Mouse (Mus musculus) hindbrain, embryonic 14.5 days (tissue): ENCODE measurements around the gene Rxfp1. TPM values are rescaled to one million over a fixed set of nuclear protein-coding genes. Genes with fewer than 3 reads are reported as not detected.

ENCODE experiments used
- ATAC-seq: fragments of 200-750 bp; cut with Nextera tagmentation; 2 replicates; pipeline ENCODE4 v1.8.0; 2017; ENCODE audit warnings: moderate number of reproducible peaks, mild to moderate bottlenecking, moderate TSS enrichment, moderate library complexity; ENCODE audit not compliant: low FRiP score
- DNase-seq: peaks from one replicate; pipeline ENCODE4 v3.0.0-alpha.2; 2015; ENCODE audit warnings: low spot score
- H3K27ac ChIP-seq: fragments of 300-500 bp; sonication (generic); 2 replicates; pipeline ENCODE4 v1.5.1; 2014; ENCODE audit warnings: mild to moderate bottlenecking, moderate library complexity
- H3K27me3 ChIP-seq: fragments of 300-500 bp; sonication (generic); 2 replicates; pipeline ENCODE4 v1.6.1; 2014; ENCODE audit warnings: mild to moderate bottlenecking, low read length, mixed read lengths; ENCODE audit not compliant: control insufficient read depth, insufficient read depth
- H3K36me3 ChIP-seq: fragments of 300-500 bp; sonication (generic); replicated peaks from 2 replicates; pipeline ENCODE4 v1.6.1; 2014; ENCODE audit not compliant: control insufficient read depth, insufficient read depth
- H3K4me1 ChIP-seq: fragments of 300-500 bp; sonication (generic); replicated peaks from 2 replicates; pipeline ENCODE4 v1.6.1; 2014; ENCODE audit warnings: antibody characterized with exemption, low read length, mixed read lengths; ENCODE audit not compliant: control insufficient read depth, insufficient read depth
- H3K4me2 ChIP-seq: fragments of 300-500 bp; sonication (generic); replicated peaks from 2 replicates; pipeline ENCODE4 v1.6.1; 2014; ENCODE audit warnings: mild to moderate bottlenecking, moderate library complexity
- H3K4me3 ChIP-seq: fragments of 300-500 bp; sonication (generic); replicated peaks from 2 replicates; pipeline ENCODE4 v1.5.1; 2014; ENCODE audit warnings: mild to moderate bottlenecking, low read length
- H3K9ac ChIP-seq: fragments of 300-500 bp; sonication (generic); 2 replicates; pipeline ENCODE4 v1.6.1; 2014
- H3K9me3 ChIP-seq: fragments of 300-500 bp; sonication (generic); 2 replicates; pipeline ENCODE4 v1.6.1; 2016; ENCODE audit warnings: low read length; ENCODE audit not compliant: control insufficient read depth
- WGBS: fragments of 180-500 bp; shearing (Covaris S2); extraction: QIAGEN DNeasy Blood & Tissue Kit; methylation state at CpG from one replicate; pipeline ENCODE4 v1.1.7; 2014; 5-methylcytosine and 5-hydroxymethylcytosine counted together
- polyA plus RNA-seq: library from polyadenylated mRNA; unstranded; fragments of >200 nt; fragmentation: Nextera tagmentation; extraction: Ambion mirVana; gene quantifications from 2 replicates; pipeline ENCODE4 v1.2.1, GENCODE M21; 2014

Gene Rxfp1
- polyA plus RNA-seq = 0.05 and 0.17 TPM in 2 replicates

DNA sequence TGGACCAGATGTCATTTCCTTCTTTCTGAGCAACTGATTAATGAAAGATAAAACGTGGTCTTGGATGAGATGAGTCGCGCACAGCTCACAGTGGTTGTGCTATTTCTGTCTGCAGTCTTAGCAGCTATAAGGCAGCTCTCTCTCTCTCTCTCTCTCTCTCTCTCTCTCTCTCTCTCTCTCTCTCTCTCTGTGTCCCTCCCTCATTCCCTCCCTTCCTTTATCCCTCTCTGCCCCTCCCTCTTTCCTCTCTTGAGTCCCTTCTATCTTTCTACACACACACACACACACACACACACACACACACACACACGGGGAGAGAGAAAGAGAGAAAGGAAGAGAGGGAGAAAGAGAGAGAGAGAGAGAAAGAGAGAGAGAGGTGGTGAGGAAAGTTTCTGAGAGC lies at the start of gene Rxfp1:
Rxfp1 (minus strand) TSS at position 101 of the 400 bp plus-strand sequence.
- Histone ChIP-seq H3K27ac (no peak within 1 kb of the TSS), H3K4me1 (no peaks in the 10 kb centered on the region), H3K9me3 (no peaks in the 10 kb centered on the region), H3K27me3 (no peaks in the 10 kb centered on the region), H3K9ac (no peak within 1 kb of the TSS), H3K36me3 (no peaks in the 10 kb centered on the region), H3K4me2 (no peak within 1 kb of the TSS), H3K4me3 (no peak within 1 kb of the TSS)
- DNase-seq (no peak), ATAC-seq (no peak)
- WGBS = 75% methylated on average over 4 of the region's 4 CpGs

DNA sequence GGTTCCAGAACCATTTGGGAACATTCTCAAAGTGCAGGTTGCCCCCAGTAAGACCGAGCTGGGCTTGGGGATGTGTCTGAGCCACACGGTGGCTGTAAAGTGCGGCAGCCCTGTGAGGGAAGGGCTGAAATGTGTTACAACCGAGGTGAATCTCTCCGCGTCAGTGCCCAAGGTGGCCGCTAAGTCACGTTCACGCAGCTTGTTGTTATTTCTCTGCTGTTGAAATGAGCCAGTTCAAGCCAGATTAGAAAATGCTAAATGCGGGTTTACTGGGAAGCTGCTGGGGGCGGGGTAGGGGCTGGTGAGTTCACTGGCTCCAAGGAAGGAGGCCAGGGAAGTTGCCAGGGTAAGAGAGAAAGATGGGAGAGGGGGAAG lies 46.7 kb upstream of the Rxfp1 start:
- H3K4me3 ChIP-seq = no peak overlapping the region
- H3K4me1 ChIP-seq = no peaks in the 10 kb centered on the region
- H3K9ac ChIP-seq = no peak overlapping the region
- H3K9me3 ChIP-seq = no peaks in the 10 kb centered on the region
- no peaks in the 10 kb centered on the region for H3K27me3 ChIP-seq
- WGBS = 19% methylated on average over 11 of the region's 11 CpGs
- peak overlapping the region; percentile 24; the same call in 1 of the 2 replicates for H3K4me2 ChIP-seq
- DNase-seq (no peak), ATAC-seq (no peak)
- no peaks in the 10 kb centered on the region for H3K36me3 ChIP-seq
- H3K27ac ChIP-seq = no peak overlapping the region

DNA sequence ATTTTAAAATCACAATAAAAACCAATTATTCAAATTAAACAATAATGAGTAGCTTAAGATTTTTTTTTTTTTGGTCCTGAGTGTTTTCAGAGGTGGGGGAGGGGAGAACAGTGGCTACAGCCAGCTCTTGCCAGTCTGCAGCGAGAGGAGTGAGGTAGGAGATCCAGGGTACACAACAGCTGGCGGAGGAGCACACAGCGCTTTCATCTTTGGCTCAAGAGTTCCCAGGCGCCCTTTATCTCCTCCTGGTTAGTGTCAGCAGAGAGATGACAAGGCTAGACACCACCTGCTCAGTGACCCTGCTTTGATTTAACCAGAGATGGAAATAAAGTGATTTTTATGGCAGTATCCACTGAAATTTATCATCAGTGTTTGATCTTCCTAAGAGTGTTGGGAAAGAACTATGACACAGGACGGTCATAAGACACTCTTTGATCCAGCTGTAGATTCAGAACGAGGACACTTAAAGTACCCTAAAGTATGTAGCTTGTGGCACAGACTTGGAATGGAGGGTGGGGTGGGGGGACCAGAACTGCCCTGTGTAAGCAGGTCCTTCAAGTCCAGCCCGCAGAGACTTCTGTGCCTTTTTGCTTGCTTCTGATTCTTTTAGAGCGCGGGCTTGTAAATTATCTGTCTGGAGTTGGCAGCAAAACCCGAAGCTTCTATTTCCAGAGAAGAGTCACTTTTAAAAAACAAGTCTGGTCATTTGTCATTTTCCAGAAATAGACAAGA lies 46.1 kb upstream of the Rxfp1 start:
- WGBS = 66% methylated on average over 10 of the region's 10 CpGs
- Histone ChIP-seq H3K4me1 (no peaks in the 10 kb centered on the region), H3K9ac (no peak overlapping the region), H3K4me3 (no peak overlapping the region), H3K36me3 (no peaks in the 10 kb centered on the region), H3K9me3 (no peaks in the 10 kb centered on the region), H3K27ac (no peak overlapping the region), H3K27me3 (no peaks in the 10 kb centered on the region), H3K4me2 (0 out of 2 replicates have a peak overlapping the region, but pooled peaks have one; percentile 24)
- DNase-seq = no peak
- no peak for ATAC-seq

DNA sequence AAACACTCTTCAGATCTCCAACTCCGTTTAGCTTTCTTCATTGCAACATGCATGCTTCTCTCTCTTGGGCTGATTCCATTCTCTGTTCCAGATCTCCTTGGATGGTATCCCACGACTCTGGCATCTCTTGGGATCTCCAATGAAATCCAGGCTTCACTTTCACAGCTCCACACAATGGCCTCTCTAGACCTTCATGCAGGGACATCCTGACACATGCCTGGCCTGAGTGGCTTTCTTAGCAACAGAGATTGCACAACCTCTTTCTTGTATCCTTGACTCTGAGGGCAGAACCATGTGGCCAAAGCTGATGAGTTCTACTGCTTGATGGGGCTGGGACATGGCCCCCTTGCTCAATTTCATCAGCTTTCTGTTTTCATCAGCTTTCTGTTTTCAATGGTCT lies 35.0 kb upstream of the Rxfp1 start:
- Histone ChIP-seq H3K9ac (no peak overlapping the region), H3K36me3 (no peaks in the 10 kb centered on the region), H3K4me3 (no peak overlapping the region), H3K4me1 (no peaks in the 10 kb centered on the region), H3K27ac (no peak overlapping the region), H3K27me3 (no peaks in the 10 kb centered on the region), H3K4me2 (no peak overlapping the region), H3K9me3 (no peaks in the 10 kb centered on the region)
- DNase-seq (no peak), ATAC-seq (no peak)
- 77% methylated on average over 2 of the region's 2 CpGs for WGBS

DNA sequence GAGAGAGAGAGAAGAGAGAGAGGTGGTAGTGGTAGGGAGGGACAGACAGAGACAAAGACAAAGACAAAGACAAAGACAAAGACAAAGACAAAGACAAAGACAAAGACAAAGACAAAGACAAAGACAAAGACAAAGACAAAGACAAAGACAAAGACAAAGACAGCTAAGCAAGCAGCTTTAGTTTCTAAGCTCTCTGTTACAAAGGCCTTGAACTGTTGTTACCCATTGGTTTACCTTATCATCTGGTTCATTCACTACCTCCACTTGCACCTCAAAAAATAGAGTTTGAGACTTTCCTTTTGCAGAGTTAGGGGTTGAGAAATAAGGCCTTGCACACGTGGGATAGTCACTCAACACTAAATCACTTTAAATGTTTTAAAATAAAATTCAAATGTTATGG lies 16.1 kb upstream of the Rxfp1 start:
- H3K4me3 ChIP-seq = no peak overlapping the region
- H3K4me2 ChIP-seq = no peak overlapping the region
- no peaks in the 10 kb centered on the region for H3K4me1 ChIP-seq
- ATAC-seq (no peak), DNase-seq (no peak)
- H3K27ac ChIP-seq = no peak overlapping the region
- H3K36me3 ChIP-seq = no peaks in the 10 kb centered on the region
- 0 out of 2 replicates have a peak, but pooled peaks cover 4% of the 10 kb centered on the region for H3K9me3 ChIP-seq
- no peak overlapping the region for H3K9ac ChIP-seq
- no peaks in the 10 kb centered on the region for H3K27me3 ChIP-seq
- WGBS = 69% methylated on average over 1 of the region's 1 CpGs

DNA sequence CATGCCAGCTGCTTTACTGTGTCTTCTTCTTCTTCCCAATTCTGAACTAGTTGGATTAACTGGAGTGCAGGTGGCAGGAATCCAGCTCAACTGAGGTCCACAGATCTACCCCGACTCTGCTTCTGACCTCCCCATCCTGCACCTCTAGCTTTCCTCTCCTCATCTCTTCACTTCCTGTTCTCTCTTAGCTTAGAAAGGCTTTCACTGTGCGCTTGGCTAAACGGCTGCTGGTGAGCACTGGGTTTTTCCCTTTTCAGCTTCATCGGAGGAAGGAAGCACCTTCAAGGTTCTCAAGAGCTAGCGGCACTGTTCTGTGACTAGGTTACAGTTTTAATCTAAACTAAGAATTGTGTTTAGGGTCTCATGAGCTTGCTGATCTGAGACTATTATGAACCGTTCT lies 8.9 kb upstream of the Rxfp1 start:
- Histone ChIP-seq H3K9me3 (no peaks in the 10 kb centered on the region), H3K27ac (no peak overlapping the region), H3K4me2 (no peak overlapping the region), H3K4me1 (no peaks in the 10 kb centered on the region), H3K36me3 (no peaks in the 10 kb centered on the region), H3K4me3 (no peak overlapping the region), H3K27me3 (no peaks in the 10 kb centered on the region), H3K9ac (no peak overlapping the region)
- ATAC-seq = no peak
- 94% methylated on average over 6 of the region's 6 CpGs for WGBS
- DNase-seq = no peak

DNA sequence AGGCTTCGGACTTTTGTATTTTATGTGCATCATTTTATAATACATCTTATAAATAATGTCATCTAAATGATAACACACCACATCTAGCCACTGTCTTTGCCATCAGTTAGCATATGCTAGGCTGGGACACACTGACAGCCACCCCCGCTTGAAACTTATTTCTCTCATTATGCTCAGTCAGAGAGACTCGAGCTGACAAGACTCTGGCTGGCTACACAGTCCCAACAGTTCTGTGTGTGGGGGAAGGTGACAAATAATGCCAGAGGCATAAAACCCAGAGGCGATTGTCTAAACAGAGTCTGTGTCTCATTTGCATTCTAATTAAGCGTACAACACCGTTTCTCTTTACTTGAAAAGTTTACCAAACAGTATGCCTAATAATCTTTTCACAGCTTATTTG lies 7.4 kb upstream of the Rxfp1 start:
- DNase-seq = no peak
- WGBS = 50% methylated on average over 6 of the region's 6 CpGs

DNA sequence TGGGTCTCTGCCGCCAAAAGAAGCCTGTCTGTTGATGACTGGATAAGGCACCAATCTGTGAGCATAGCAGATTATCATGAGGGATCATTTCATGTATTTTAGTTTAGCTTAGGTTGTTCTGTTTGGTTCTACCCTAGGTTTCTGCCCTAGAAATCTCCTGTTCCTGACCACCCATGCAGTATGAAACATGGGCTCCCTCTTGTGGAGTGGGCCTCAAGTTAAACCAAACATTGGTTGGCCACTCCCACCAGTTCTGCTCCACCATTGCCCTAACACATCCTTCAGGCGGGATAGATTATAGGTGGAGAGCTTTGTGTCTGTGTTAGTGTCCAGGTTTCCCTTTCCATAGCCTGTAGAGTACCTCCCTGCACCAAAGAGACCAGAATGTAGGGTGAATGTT lies 6.7 kb upstream of the Rxfp1 start:
- Histone ChIP-seq H3K4me1 (no peaks in the 10 kb centered on the region), H3K9me3 (no peaks in the 10 kb centered on the region), H3K36me3 (no peaks in the 10 kb centered on the region), H3K4me2 (no peak overlapping the region), H3K27me3 (no peaks in the 10 kb centered on the region), H3K9ac (no peak overlapping the region), H3K4me3 (no peak overlapping the region), H3K27ac (no peak overlapping the region)
- 90% methylated on average over 2 of the region's 2 CpGs for WGBS
- ATAC-seq (no peak), DNase-seq (no peak)

More for the DNA sequence above, 7.4 kb upstream of the Rxfp1 start:
- Histone ChIP-seq H3K27me3 (no peaks in the 10 kb centered on the region), H3K9ac (no peak overlapping the region), H3K4me2 (no peak overlapping the region), H3K27ac (no peak overlapping the region), H3K4me3 (no peak overlapping the region), H3K36me3 (no peaks in the 10 kb centered on the region), H3K9me3 (no peaks in the 10 kb centered on the region), H3K4me1 (no peaks in the 10 kb centered on the region)
- ATAC-seq = no peak

DNA sequence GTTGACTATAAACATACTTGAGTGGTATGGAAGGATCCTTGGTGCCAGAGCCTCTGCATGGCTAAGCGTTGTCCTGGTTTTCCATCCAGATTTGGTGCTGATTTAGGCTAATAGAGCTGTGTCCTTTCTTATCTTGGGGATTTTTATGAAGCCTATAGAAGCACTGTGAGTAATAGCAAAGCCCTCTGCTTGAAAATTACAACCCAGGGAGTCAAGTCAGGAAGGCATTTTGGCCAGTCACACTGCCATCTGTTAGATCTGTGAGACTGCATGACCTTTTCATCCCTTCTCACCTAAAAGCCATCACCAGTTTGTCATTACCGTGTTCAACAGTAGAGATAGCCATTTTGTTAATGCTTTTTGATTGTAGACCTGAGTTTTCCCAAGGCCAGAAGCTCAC lies 2.7 kb upstream of the Rxfp1 start:
- no peak overlapping the region for H3K4me2 ChIP-seq
- H3K9ac ChIP-seq = no peak overlapping the region
- no peaks in the 10 kb centered on the region for H3K4me1 ChIP-seq
- WGBS = 82% methylated on average over 2 of the region's 2 CpGs
- no peaks in the 10 kb centered on the region for H3K36me3 ChIP-seq
- H3K9me3 ChIP-seq = no peaks in the 10 kb centered on the region
- no peak overlapping the region for H3K4me3 ChIP-seq
- no peaks in the 10 kb centered on the region for H3K27me3 ChIP-seq
- DNase-seq (no peak), ATAC-seq (no peak)
- no peak overlapping the region for H3K27ac ChIP-seq

DNA sequence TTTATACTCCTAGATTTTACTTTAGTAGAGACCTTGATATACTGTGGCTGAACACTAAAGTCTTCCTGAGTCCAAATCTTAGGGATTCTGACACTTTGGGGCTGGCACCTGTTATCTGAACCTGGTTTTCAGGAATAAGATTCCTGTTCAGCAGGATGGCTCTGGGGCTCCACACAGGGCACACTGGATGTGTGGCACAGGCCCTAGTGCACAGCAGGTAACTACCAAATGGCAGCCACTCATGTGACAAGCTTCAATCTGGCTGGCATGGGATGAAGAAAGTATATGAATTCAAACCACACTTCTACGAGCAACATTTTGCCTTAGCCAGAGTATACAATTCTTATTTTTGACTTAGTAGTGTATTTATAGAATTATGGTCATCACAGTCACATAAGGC lies 771 bp upstream of the Rxfp1 start:
- no peaks in the 10 kb centered on the region for H3K27me3 ChIP-seq
- no peak overlapping the region for H3K9ac ChIP-seq
- H3K4me1 ChIP-seq = no peaks in the 10 kb centered on the region
- DNase-seq (no peak), ATAC-seq (no peak)
- H3K36me3 ChIP-seq = no peaks in the 10 kb centered on the region
- no peaks in the 10 kb centered on the region for H3K9me3 ChIP-seq
- no peak overlapping the region for H3K4me2 ChIP-seq
- no peak overlapping the region for H3K27ac ChIP-seq
- no peak overlapping the region for H3K4me3 ChIP-seq
- whole genome bisulfite sequencing = 84% methylated on average over 1 of the region's 1 CpGs
